8 mouse cellular contexts compared by ENCODE assay signal in the genomic region with DNA sequence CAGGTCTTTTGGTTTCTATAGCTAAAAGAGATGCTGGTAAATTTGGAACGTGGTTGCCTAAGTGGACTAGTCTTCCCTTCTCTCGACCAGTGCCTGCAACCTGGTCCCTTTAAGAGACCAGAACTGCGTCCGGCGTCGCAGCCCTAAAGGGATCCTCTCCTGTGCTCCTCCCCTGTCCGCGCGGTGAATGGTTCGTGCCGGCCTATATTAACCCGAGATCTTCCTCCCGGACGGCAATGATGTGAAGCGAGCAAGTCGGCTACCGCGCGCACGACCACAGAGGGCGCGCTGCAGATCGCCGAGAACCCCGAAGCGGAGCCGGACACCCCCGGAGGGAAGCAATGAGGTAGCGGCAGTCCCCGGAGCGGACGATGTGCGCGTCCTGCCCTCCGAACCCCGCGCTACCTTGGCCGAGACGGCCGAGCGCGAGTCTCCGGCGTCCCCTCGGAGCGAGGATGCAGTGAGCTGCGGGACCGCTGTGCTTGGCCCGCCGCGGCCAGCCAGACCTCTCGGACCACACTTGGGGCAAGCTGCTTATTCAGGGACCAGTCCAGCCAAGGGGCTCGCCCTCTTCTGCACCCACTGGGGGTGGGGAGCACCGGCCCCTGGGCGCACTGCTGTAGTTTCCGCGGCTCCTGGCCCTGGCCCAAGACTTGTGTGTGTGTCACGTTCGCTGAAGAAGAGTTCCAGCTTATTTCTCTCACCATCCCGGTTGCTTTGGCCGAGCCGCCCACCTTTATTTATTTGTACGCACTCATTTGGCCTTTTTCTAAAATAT. TPM values are rescaled to one million over a fixed set of nuclear protein-coding genes. Genes with fewer than 3 reads are reported as not detected.
DNase-seq lines count a peak whose midpoint lies in the region; ATAC-seq and TF ChIP-seq lines count a peak whose summit lies in the region.

A gene (plus strand): TSS at position 233 of the 778 bp plus-strand sequence.

- peak; percentile 86 for ATAC-seq in hindbrain, postnatal 0 days
- ATAC-seq in megakaryocyte progenitor cell, adult 5-6 weeks (replicated peaks; ENCODE audit: poor library complexity), result peak; percentile 69

- peaks cover 18% of the 10 kb centered on the region for H3K4me1 ChIP-seq in hindbrain, postnatal 0 days (ENCODE audit: insufficient read depth, low read length)

- intact Hi-C loops in left cerebral cortex, postnatal 10 days (cut with DNase I), result loop anchor here (5.0 kb wide), 3 partner anchors 53 to 753 kb away; no protein-coding TSS in a partner anchor

- WGBS in hindbrain, postnatal 0 days, result under 1% methylated on average over 63 of the region's 63 CpGs

- H3K4me2 ChIP-seq in hindbrain, postnatal 0 days (ENCODE audit: low read depth, low read length), result peak within 1 kb of the TSS; percentile 93

- H3K9ac ChIP-seq in hindbrain, postnatal 0 days (replicated peaks; ENCODE audit: low read length), result peak within 1 kb of the TSS; percentile 64

- no peaks in the 10 kb centered on the region for H3K36me3 ChIP-seq in hindbrain, postnatal 0 days (ENCODE audit: insufficient read depth, low read length)

- peak within 1 kb of the TSS; percentile 62 for H3K27ac ChIP-seq in hindbrain, postnatal 0 days

- H3K27me3 ChIP-seq in hindbrain, postnatal 0 days (ENCODE audit: insufficient read depth, low read length), result no peaks in the 10 kb centered on the region

- TF ChIP-seq CTCF in hindbrain, postnatal 0 days (IDR thresholded peaks at IDR 0.05; ENCODE audit: low read depth), result peak; percentile 66

- peak within 1 kb of the TSS; percentile 63 for H3K4me3 ChIP-seq in hindbrain, postnatal 0 days (ENCODE audit: low read length)

- no peaks in the 10 kb centered on the region for H3K9me3 ChIP-seq in hindbrain, postnatal 0 days (ENCODE audit: low read length)

- DNase-seq in WW6 (ENCODE audit: low read depth, low spot score), result peak; percentile 85
- DNase-seq in cerebellum, postnatal 36 days, result peak; percentile 92 to 94
- peak; percentile 80 to 84 for DNase-seq in gastrocnemius, adult 8-10 months (ENCODE audit: low spot score in 2 of 2)
- peak; percentile 93 for DNase-seq in hindbrain, postnatal 0 days (ENCODE audit: low spot score)
- peak; percentile 63 to 92 for DNase-seq in left cerebral cortex, postnatal 10 days (ENCODE audit: extremely low spot score in 1 of 2, low spot score in 2 of 2)
- peak; percentile 82 to 87 for DNase-seq in right cerebral cortex, postnatal 10 days (ENCODE audit: low spot score in 2 of 2)
- peak; percentile 92 for DNase-seq in urinary bladder, postnatal 14 days (ENCODE audit: low spot score)

RNA-seq across cellular contexts. Expression of the gene that starts here (rescaled TPM):
- 1 to 10 TPM; 3.4 to 6.3 (median 4.6) TPM for total RNA-seq in gastrocnemius, adult 8-10 months (2022)
- total RNA-seq in hindbrain, postnatal 0 days (2014; rRNA removed), result 28.8 and 33.1 TPM in 2 replicates
- polyA plus RNA-seq in hindbrain, postnatal 0 days (2015; fragmentation: Nextera tagmentation; extraction: Ambion mirVana), result 14.4 and 14.8 TPM in 2 replicates
- 10 to 100 TPM; 11.5 to 15.3 TPM for total RNA-seq in left cerebral cortex, postnatal 10 days (2021)
- total RNA-seq in megakaryocyte progenitor cell, adult 5-6 weeks (2015), result 5.5 and 6.5 TPM in 2 replicates
- 8.8 and 11.2 TPM in 2 replicates for total RNA-seq in megakaryocyte progenitor cell, adult 5-6 weeks (2017)

Comparison
In these comparisons a context has a peak if more than half of its experiments do, and no peak if none do; other contexts are left out.
1. Peak in every context shown above with its lines: DNase-seq, ATAC-seq, H3K4me3 ChIP-seq and H3K27ac ChIP-seq.